Mouse (Mus musculus) MN1 (cell line): ENCODE results near the gene Kdm6b.
A peak's percentile ranks its signal among the peaks of the same experiment; 100 is the strongest.

ENCODE experiments used
- DNase-seq: peaks from one replicate; pipeline ENCODE4 v3.0.0-alpha.2; 2016; ENCODE audit warnings: low spot score

Kdm6b gene

DNA sequence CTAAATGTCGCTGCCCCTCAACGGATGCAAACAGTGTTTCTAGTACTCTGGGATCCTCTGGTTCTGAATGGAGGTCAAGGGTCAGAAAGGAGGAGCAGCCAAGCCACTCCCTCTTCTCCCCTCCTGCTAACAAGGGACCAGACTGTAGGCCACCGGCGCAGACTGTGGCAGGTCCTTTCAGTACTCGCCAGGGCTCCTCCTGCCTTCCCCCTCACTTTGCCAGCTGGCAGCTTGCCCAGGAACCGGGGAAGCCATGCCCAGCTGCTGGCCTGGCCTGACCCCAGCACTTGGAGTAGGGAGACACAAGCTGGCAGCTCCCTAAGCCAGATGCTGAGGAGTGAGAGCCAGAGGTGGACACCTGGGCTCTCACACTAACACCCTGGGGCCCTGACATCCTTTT, 48.6 kb downstream of the Kdm6b start:
- peak; percentile 95 for DNase-seq

DNA sequence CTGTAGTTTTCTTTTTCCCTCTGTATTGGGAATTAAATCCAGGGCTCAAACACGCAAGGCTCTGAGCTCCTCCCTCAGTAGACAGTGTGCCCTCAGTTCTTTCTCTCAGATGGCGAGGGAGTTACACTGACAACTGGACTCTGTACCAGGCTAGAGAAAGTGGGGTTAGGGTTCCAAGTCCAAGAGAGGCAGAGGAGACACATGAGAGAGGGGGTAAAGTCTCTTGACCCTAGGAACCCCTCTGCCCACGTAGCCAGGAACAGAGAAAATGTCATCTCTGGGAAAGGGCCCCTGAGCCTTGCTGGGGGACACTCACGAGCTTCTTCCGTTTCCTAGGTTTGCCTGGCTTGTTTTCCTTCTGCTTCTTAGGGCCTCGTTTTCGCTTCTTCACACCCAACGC, 49.1 kb downstream of the Kdm6b start:
- DNase-seq, result no peak

DNA sequence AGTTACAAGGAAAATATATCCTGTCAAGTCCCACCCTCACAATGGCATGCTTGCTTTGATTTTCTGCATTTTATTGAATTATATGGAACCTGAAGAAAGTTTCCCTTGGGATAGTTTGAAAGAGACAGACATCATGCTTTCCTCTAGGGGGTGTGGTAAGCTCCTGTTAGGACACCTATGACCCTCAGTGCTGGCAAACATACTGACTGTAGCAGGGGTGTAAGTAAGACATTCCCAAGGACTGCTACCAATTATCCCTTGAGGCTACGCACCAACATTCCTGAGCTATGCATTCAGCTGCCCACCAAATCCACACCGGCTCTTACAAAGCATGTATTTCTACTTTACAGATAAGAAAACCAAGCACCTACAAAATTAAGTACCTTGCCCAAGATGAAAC, 51.0 kb downstream of the Kdm6b start:
- DNase-seq, result no peak

DNA sequence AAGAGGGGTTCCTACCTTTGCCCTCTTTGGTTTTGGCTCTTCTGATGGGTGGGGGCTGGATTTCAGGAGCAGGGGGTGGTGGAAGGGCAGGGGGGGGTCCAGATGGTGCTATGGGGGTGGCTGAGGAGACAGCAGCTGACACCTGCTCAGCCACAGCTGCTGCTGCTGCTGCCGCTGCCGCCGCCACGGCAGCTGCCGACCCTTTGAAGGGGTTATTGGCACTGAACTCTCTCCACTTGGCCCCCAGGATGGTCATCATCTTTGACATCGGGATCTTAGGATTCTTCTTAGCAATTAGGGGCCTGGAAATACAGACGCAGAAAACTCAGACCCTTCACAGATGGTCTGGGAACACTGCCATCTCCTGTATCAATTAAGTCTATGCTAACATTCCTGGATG, 51.5 kb downstream of the Kdm6b start:
- no peak for DNase-seq

DNA sequence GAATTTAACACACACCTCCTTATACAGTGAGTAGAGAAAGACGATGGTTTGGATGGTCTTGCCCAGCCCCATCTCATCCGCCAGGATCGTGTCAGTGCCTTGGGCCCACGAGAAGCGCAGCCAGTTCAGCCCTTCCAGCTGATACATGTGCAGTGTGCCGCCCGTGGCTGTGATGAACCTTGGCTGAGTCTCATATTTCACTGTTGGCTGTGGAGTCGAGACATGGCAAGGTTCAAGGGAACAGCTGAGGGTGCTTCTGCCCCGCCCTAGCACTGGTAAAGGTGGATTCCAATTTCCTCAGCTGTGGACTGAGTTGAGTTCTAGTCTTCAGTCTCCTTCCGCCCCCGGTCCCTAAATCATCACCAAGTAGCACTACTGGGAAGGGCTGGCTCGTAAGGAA, 55.8 kb downstream of the Kdm6b start:
- DNase-seq, result no peak

DNA sequence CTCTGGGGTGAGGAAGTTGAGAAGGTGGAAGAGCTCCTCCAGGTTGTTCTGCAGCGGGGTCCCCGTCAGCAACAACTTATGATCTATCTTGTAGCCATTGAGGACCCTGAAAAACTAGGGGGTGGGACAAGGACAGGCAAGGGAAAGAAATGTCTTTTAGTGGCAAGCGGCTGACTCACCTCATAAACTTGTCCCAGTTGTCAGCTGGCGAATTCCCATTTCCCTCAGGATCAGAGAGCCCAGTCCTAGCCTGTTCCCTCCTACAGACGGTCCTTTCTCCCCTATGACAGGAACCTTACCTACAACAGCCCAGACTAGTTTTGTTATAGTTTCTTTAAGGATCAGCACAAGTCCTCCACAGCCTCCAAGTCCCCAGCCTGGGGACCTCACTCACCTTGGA, 56.9 kb downstream of the Kdm6b start:
- no peak for DNase-seq
